Mouse (Mus musculus): ENCODE measurements around the gene P2ry1.

Gene P2ry1

DNA sequence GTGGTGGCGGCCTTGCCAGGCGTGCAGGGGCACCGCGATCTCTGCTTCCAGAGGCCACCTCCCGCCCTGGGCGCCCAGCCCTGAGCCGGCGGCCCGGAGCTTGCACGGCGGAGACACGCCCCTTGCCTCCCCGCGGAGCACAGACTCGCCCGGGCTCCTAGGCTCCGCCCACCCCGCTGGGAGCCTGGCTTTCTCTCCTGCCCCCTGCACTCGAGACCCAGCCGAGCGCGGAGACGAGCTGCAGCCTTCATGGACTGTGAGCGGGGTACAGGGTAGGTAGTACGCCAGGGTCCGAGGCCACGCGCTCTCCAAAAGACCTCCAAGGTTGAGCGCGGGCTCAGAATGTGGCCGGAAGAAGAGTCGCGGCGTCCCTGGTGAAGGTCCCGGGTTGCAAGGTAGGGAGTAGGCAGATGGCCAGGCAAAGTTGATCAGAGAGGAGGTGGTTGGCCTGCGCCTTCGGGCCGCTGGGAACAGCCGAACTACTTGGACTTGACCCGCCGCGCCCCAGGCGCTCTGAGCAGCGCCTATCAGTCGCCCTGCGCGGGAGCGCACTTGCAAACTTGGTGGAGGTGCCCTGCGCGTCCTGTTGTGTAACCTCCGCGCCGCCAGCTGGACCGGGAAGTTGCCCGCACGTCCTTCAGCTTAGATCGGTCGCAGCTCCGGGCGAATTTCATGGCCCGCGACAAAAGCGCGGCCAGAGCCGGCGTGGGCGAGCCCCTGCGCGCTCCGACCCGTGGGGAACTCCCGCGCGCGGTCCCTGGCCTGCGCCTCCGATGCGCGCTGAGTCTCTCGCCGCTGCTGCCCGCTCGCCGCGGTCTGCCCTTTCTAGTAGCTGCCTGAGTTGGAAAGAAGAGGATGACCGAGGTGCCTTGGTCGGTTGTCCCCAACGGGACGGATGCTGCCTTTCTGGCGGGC lies at the start of gene P2ry1:
P2ry1 (plus strand) TSS at position 209 of the 915 bp plus-strand sequence.
- DNase-seq (ENCODE audit: low read depth, low spot score): peak; percentile 54

DNA sequence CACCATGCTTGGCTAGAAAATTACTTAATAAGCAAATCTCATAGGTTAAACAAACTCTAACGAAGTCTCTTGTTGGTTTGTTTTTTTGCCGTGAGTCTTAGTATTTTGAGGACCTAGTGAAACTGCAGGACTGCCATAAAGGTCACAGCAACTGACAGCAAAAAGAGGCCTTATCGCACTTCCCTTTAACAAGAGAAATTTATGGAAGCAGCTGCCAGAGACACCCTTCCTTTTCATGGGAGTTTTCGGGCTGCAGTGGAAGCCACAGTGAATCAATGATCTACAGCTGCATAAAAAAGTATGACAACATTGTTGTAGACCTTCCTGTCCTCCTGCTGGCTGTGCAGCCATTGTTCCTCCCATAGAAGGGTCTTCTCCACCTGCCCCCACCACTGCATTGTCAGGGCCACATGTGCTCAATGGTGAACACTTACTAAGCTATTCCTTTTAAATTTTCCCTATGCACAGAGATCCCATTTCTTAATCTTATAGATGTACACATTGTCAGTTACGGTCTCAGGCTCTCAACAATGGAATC lies 49.3 kb upstream of the P2ry1 start:
- DNase-seq (ENCODE audit: low read depth, low spot score): no peak

DNA sequence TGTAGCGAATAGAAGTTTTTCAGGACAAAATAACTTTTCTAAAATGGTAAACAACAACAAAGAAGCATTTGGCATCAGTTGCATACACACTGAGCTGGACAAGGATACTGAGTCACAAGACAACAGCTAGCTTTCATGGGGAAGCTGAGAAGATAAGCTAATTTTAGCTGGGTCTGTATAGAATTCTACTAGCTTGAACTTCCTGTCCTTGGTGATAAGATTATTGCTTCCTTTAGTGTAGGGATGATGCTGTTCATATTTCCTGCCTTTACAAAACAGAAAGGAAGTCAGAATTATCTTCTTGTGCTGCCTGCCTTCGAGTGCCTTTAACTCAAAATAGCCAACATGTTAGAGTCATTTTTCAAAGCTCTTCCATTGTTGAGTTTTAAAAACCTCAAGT lies 48.5 kb upstream of the P2ry1 start:
- no peak for DNase-seq (ENCODE audit: low read depth, low spot score)

DNA sequence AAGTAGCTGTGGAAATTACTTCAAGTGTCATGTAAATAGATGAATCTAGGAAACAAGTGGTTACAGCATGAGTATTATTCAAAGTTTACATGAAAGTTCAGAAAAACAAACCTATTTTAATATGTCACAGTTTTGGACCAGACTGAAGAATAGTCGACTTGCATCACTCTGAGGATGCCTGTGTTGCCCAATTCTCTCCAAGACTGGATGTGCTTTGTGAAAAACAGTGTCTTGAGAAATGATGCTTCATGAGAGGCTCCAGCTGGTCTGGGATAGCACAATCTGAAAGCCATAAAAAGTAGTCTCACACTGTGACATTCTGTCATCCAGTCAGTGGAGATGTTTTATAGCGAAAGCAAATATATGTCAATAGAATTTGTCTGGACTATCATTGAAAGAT lies 43.8 kb upstream of the P2ry1 start:
- DNase-seq (ENCODE audit: low read depth, low spot score): no peak

DNA sequence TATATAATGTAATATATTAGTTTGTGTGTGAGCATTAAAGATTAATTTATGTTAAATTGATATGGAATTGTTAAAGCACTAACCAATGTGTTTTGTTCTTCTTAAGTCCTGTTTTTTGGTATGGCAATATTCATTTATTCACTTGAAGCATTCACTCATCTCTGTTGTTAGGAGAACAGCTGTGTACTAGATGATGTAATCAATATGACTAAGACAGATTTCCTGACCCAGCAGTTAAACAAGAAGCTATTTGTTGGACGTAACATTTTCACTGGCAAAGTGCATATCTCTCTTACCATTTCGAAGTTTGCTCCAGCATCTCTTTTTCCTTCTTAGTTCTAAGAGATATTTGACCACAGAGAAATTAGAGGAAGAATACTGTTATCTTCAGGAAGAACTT lies 37.5 kb upstream of the P2ry1 start:
- DNase-seq (ENCODE audit: low read depth, low spot score): no peak

DNA sequence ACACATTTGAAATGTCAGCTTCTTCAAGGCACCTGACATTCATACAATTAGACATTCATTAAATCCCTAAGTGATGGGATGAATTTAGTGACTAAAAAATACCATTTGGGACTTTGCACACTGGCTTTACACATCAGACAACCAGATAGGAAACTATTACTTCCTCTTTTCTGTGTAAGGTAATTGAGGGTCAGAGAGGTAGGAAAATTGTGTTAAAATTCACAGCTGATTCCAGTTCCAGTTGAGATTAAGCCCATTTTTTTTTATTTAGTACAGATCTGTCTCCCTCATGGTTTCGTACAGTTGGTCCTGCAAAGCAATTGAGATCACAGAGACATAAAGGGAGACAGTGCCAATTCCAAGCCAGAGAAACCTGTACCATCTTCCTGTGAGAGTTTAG lies 27.7 kb upstream of the P2ry1 start:
- no peak for DNase-seq (ENCODE audit: low read depth, low spot score)

DNA sequence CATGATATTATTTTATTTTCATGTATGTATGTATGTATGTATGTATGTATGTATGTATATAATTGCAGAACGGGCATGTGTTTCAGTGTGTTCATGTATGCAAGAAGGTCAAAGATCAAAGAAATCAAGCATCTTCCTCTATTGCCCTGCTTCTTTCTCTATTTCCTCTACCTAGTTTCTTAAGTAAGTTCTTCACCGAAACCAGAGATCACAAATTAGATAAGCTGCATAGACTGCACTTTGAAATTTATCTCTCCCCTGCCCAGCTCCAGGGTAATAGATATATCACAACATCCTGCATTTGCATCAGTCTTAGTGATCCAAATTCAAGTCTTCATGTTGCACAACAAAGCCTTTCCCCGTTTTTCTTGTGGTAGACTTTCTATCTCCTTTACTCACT lies 20.5 kb upstream of the P2ry1 start:
- no peak for DNase-seq (ENCODE audit: low read depth, low spot score)

DNA sequence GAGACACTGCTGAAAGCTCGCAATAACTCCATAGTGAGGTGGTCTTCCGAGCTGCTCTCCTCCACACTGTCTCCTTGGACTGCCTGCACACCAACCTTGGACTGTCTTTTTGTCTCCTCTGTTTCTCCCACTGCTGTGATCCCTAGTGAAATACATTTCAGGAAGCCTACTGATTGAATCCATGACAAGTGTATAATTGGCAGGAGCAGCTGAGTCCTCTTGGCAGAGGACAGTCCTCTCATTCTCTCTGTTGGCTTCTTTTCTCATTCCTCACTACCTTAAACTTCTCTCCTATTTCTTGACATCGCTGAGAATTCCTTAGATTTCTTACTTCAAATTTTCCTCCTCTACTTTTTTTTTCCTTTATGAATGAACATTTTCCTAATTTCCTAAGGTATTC lies 4.5 kb upstream of the P2ry1 start:
- no peak for DNase-seq (ENCODE audit: low read depth, low spot score)

DNA sequence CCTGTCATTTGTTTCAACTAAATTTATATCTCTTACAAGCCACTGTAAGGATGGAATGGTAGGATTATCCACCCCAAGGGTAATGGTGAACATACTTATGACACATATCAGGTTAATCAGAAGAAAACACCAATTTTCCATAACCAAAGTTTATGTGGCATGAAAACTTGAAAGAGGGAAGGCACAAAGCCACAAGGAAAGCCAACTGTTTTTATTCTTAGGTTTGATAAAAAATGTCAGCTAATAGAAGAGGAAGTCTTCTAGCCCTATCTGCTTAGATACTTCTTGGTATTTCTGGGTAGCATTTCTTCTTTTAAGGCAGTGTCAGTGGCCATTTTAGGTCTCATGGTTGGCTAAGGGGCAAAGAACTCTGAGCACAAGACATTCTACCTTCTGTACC lies 2.9 kb upstream of the P2ry1 start:
- no peak for DNase-seq (ENCODE audit: low read depth, low spot score)

DNA sequence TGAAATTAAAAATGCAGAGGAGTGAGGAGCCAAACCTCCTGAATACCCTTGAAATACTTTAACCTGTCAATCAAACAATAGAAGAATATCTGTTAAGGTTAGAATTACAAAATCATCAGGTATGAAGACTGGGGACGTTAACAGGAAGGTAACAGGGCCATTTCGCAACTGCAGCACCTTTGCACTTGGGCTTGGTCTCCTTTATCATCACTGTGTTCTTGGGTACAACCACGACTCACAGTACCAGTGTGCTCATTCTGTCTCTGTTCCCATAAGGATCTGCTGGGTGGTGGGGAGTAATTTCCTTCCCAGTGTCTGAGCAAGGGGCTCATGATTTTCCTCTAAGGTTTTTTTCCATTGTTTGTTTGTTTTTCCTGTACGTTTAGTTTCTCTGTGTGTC lies 1.8 kb upstream of the P2ry1 start:
- DNase-seq (ENCODE audit: low read depth, low spot score): no peak

DNA sequence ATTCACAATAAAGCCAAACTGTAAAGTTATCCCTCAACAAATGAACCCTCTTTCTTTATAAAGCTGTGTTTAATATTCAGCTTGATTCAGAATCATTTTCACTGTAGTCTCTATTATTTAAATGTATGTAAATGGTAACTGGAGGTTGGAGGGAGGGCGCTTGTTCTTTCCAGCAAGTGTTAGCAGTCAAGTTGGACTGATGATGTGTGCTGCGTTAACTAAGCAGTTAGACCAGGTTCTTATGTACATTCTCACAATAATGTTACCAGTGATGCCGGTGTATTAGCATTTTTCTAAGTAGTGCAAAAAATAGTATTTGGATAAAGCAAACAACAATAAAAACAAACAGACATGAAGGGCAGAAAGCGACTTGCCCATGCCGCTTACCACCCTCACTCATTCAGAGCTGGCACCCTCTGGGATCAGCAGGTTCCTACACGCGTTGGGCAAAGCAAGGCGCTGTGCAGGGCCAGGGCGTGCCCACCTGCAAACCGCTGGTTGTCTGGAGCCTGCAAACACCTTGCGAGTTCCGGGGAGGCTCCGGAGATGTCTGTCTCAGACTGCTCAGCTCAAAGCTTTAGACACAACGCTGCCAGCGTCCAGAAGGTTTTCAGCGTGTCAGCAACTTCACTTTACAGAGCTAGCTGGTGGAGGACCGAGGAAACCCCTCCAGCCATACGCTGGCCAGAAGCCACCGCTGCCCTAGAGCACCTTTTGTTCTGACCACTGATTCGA lies 576 bp upstream of the P2ry1 start:
- peak; percentile 13 for DNase-seq (ENCODE audit: low read depth, low spot score)

DNA sequence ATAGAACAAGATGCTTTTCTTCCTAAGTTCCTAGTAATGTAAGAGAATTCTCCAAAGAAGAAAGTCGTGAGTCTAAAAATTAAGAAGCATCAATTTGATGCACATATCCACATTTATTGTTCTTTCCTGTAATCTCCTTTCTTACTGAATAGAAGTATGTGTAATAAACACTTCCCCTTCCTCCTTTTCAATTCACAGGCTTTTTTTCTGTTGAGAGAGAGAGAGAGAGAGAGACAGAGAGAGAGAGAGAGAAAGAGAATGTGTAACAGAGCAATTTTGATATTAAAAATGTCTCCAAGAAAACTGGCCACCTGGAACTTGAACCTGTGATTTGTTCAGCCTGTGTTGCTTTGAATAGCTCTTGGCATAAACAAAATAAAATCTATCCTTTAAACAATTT lies 2.0 kb downstream of the P2ry1 start:
- no peak for DNase-seq (ENCODE audit: low read depth, low spot score)

DNA sequence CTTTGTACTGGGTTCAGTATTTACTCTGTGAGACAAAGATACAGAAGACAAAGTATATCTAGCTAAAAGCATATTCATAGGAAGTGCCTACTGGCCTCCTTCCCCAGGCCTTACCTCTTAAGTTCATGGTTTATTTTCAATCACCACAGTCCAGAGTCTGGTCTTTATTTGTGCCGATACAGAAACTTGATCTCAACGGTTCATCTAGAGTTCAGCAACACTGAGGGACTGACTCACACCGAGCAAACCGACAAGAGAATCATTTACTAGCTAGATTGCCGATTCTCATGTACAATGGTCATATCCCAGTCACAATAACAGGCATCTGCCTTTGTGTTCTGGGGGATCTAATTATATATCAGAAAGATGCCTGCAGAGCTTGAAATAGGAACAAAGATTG lies 9.1 kb downstream of the P2ry1 start:
- DNase-seq (ENCODE audit: low read depth, low spot score): no peak

DNA sequence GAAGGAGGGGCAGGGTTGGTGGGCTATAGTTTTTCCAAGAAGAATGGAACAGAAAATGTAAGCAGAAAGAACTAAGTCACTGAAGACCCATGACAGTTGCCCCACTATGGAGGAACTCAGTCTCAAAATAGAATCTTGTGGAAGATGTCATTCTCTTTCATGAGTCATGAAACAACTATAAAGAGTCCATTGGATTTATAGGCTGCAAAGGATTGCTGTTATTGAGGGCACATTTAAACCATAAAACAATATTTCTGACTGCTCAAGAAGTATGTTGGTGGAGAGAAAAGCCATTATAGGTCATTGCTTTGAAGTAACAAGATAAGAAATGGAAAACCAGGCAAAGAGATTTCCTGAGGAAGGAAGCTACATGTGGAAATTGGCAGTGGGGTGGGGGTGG lies 10.0 kb downstream of the P2ry1 start:
- DNase-seq (ENCODE audit: low read depth, low spot score): no peak

DNA sequence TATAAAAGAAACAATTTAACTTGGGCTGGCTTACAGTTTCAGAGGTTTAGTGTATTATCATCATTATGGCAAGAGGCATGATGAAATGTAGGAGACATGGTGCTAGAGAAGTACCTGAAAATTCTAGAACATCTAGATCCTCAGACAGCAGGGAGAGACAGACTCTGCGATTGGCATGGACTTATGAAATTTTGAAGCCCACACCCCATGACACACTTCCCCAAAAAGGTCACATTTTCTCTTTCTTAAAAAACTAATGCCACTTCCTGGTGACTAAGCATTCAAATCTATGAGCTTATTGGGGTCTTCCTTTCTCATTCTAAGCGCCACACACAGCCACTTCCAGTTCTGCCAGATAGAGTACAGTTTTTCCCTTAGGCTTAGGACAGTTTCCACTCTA lies 14.1 kb downstream of the P2ry1 start:
- no peak for DNase-seq (ENCODE audit: low read depth, low spot score)

DNA sequence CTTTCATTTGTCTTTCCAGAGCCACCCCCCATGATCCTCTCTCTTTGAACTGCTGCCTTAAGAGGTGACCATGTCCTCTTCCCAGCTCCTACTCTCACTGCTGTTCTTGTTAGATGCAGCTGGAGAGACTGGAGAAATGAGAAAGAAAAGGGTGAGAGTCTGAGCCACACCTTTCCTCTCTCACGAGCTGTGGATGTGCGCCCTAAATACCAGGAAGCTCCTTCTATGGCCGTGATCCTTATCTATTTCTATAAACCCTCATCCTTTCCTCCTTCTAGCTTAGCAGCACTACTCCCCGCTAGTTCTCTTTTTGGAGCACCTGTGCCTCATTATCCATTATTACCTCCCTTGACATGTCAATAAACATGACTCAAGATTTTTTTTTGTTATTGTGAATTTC lies 29.5 kb downstream of the P2ry1 start:
- no peak for DNase-seq (ENCODE audit: low read depth, low spot score)

DNA sequence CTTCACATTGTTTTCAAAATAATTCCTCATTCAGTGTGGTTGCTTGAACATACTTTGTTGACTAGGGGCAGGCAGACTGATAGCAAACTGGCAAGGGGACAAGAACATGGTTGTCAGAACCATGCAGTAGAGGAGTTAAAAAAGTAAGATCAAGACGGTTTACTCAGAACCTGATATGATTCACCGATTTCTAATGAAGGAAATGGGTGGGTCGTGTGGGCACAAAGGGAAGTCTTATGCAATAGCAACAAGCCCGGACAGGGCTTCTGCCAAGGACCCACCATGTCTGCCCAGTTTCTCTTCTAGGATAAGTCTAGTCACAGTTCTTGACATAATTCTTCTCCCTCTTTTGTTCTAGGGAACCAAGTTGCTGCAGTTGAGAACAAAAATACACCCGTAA lies 33.0 kb downstream of the P2ry1 start:
- DNase-seq (ENCODE audit: low read depth, low spot score): no peak

DNA sequence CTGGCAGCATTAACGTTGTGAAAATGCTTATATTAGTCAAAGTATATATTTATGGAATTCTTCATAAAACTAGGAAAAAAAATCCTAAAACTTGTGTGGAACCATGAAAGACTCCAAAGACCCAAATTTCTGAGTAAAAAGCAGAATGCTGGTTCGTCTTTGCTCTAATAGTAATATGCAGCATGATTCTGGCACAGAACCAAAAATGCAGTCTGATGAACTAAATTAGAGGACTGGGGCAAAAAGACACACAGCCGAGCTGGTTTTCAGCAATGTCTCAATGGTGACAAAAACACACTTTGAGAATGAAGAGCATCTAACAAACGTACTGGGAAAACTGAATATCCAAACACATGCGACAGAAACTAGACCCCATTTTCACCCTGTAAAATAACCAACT lies 37.3 kb downstream of the P2ry1 start:
- DNase-seq (ENCODE audit: low read depth, low spot score): no peak

DNA sequence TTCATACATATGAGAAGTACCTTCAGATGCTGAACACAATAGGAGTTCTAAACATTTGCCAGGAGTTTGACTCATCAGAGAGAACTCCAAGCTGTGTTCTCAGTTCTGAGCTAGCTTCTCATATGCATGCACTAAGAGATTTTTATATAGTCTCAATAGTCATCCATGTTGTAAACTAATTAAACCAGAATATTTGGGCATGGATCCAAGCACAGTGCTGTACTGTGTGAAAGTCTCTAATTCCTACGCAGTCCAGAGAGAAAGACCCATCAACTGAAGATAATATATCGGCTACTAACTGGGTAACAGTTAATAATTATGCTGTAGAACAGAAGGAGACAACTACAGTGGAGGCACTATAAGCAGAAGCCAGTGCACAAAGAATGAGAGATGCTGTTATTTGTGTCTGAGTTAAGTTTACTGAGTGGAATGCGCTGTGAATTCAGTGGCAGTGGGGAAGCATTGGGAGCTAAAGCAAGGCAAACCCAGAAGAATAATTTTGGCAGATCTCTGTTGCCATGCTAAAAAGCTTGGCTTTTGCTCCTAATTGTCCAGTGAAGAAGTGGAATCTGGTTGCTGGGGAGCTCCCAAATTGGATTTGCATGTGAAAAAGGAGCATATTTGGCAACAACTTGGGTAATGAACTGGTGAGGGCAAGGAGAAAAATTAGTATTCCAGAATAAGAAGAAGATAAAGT lies 47.5 kb downstream of the P2ry1 start:
- no peak for DNase-seq (ENCODE audit: low read depth, low spot score)
